Mouse (Mus musculus) cerebellum, adult 2 months (tissue): ENCODE results near the gene Cnih3.

ENCODE experiments used
- CTCF ChIP-seq: fragments of 200-500 bp; IDR thresholded peaks from 2 replicates; pipeline ENCODE4 v1.5.1; 2011; ENCODE audit warnings: low read depth, mild to moderate bottlenecking, control low read depth, low read length, moderate library complexity, borderline replicate concordance; ENCODE audit not compliant: insufficient read depth
- POLR2A ChIP-seq: fragments of 200-500 bp; IDR thresholded peaks from 2 replicates; pipeline ENCODE4 v1.6.1; 2011; ENCODE audit warnings: low read length, control low read depth, borderline replicate concordance; ENCODE audit not compliant: insufficient read depth

GRCm38 (mm10) chr1:181332597-181332996 lies 19.8 kb upstream of the Cnih3 start:
- TF ChIP-seq CTCF = no peak
- TF ChIP-seq POLR2A = no peak
